Mouse (Mus musculus): ENCODE results near the gene Pih1h3b. TPM values are rescaled to one million over a fixed set of nuclear protein-coding genes. Genes with fewer than 3 reads are reported as not detected.
A peak's percentile ranks its signal among the peaks of the same experiment; 100 is the strongest.

The Pih1h3b gene
- polyA plus RNA-seq (2015; fragmentation: Nextera tagmentation; extraction: Ambion mirVana): not detected in 2 replicates

- ATAC-seq (replicated peaks; ENCODE audit: low FRiP score, low read depth): peak; percentile 92
Measured at GRCm38 (mm10) chrX:140062135-140062975, at the start of gene Pih1h3b, which contains the start of gene Nup62cl. Gene Pih1h3b (plus strand): TSS chrX:140062879. Gene Nup62cl (minus strand): TSS chrX:140062712.

DNA sequence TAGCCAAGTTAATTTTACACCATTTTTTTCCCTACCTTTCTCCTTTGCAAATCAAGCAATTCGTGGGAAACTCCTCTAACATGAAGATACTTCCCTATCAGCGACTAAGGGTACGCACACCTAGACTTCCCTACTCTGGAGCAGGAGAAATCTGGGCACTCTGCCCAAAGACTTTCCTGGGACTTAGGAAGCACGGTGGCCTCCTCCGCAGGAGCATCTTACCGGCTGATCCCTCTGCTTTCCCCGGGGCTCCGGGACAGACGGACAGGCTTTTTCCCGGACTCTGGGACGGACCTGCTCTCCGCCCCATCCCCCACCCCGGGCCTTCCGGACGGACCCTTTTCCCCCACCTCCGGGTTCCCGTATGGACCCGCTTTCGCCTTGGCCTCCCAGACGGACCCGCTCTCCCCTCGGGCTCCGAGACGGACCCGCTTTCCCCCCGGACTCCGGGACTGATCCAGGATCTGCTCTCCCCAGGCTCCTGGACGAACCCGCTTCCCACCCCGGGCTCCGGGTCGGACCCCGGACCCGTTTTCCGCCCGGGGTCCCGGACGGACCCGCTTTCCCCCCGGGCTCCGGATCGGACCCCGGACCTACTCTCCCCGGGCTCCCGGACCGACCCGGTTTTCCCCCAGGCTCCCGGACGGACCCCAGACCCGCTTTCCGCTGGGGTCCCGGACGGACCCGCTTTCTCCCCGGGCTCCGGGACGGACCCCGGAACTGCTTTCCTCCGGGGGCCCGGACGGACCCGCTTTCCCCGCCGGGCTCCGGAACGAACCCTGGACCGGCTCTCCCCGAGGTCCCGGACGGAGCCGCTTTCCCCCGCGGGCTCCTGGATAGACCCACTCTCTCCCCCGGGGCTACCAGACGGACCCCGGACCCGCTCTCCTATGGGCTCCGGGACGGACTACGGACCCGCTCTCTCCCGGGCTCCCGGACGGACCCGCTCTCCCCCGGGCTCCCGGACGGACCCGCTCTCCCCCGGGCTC, 1.5 kb upstream of the Pih1h3b start:
- Histone ChIP-seq H3K36me3 (ENCODE audit: insufficient read depth, low read length) (no peaks in the 10 kb centered on the region), H3K27ac (no peak overlapping the region), H3K4me3 (replicated peaks; ENCODE audit: low read depth, low read length) (peak overlapping the region; percentile 33), H3K4me1 (replicated peaks; ENCODE audit: insufficient read depth, low read length) (no peaks in the 10 kb centered on the region), H3K27me3 (ENCODE audit: insufficient read depth, low read length) (peaks cover 3% of the 10 kb centered on the region), H3K4me2 (ENCODE audit: low read length) (peak overlapping the region; percentile 51), H3K9me3 (replicated peaks; ENCODE audit: low read length) (peaks cover 4% of the 10 kb centered on the region), H3K9ac (ENCODE audit: low read depth, low read length) (no peak overlapping the region)
- no peak for DNase-seq (ENCODE audit: low spot score)
- 33% methylated on average over 77 of the region's 90 CpGs for WGBS
- no peak for TF ChIP-seq CTCF (IDR thresholded peaks at IDR 0.05; ENCODE audit: low read depth)
- peak; percentile 36 for ATAC-seq (replicated peaks; ENCODE audit: low FRiP score, low read depth)

More at GRCm38 (mm10) chrX:140062135-140062975, at the start of gene Pih1h3b, which contains the start of gene Nup62cl:
- Histone ChIP-seq H3K4me2 (ENCODE audit: low read length) (peak within 1 kb of the TSS; percentile 51), H3K27me3 (ENCODE audit: insufficient read depth, low read length) (peaks cover 5% of the 10 kb centered on the region), H3K4me3 (replicated peaks; ENCODE audit: low read depth, low read length) (peak within 1 kb of the TSS; percentile 33), H3K4me1 (replicated peaks; ENCODE audit: insufficient read depth, low read length) (no peaks in the 10 kb centered on the region), H3K27ac (no peak within 1 kb of the TSS), H3K9me3 (replicated peaks; ENCODE audit: low read length) (peaks cover 4% of the 10 kb centered on the region), H3K36me3 (ENCODE audit: insufficient read depth, low read length) (no peaks in the 10 kb centered on the region), H3K9ac (ENCODE audit: low read depth, low read length) (no peak within 1 kb of the TSS)
- DNase-seq (ENCODE audit: low spot score): peak; percentile 51
- TF ChIP-seq CTCF (IDR thresholded peaks at IDR 0.05; ENCODE audit: low read depth): no peak
- 36% methylated on average over 64 of the region's 64 CpGs for WGBS

GRCm38 (mm10) chrX:140082535-140082934, 19.9 kb downstream of the Pih1h3b start:
- 91% methylated on average over 2 of the region's 2 CpGs for WGBS
- H3K9me3 ChIP-seq (replicated peaks; ENCODE audit: low read length): no peaks in the 10 kb centered on the region
- H3K4me3 ChIP-seq (replicated peaks; ENCODE audit: low read depth, low read length): no peak overlapping the region
- ATAC-seq (replicated peaks; ENCODE audit: low FRiP score, low read depth) (no peak), DNase-seq (ENCODE audit: low spot score) (no peak)
- TF ChIP-seq CTCF (IDR thresholded peaks at IDR 0.05; ENCODE audit: low read depth): no peak
- H3K27ac ChIP-seq: no peak overlapping the region
- H3K9ac ChIP-seq (ENCODE audit: low read depth, low read length): no peak overlapping the region
- H3K4me2 ChIP-seq (ENCODE audit: low read length): no peak overlapping the region
- no peaks in the 10 kb centered on the region for H3K36me3 ChIP-seq (ENCODE audit: insufficient read depth, low read length)
- no peaks in the 10 kb centered on the region for H3K4me1 ChIP-seq (replicated peaks; ENCODE audit: insufficient read depth, low read length)
- no peaks in the 10 kb centered on the region for H3K27me3 ChIP-seq (ENCODE audit: insufficient read depth, low read length)

DNA sequence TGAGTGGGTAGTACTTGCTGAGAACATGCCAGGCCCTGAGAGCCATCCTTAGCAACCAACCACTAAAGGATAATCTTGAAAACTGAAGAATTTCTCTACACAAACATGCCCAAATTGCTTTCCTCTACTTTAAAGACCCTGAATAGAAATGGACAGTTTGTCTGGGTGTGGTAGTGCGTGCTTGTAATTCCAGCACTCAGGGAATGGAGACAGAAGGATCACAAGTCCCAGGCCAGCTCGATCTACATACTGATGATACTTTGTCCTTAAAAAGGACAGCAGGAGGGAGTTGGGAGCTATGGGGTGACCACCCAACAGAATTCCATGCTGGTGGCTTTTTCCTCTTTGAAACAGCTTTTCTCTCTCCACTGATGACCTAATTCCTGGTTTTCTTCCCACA, 31.4 kb downstream of the Pih1h3b start:
- no peak for TF ChIP-seq CTCF (IDR thresholded peaks at IDR 0.05; ENCODE audit: low read depth)
- Histone ChIP-seq H3K9me3 (replicated peaks; ENCODE audit: low read length) (no peaks in the 10 kb centered on the region), H3K36me3 (ENCODE audit: insufficient read depth, low read length) (no peaks in the 10 kb centered on the region), H3K4me2 (ENCODE audit: low read length) (no peak overlapping the region), H3K4me1 (replicated peaks; ENCODE audit: insufficient read depth, low read length) (no peaks in the 10 kb centered on the region), H3K27me3 (ENCODE audit: insufficient read depth, low read length) (no peaks in the 10 kb centered on the region), H3K4me3 (replicated peaks; ENCODE audit: low read depth, low read length) (no peak overlapping the region), H3K27ac (no peak overlapping the region), H3K9ac (ENCODE audit: low read depth, low read length) (no peak overlapping the region)
- ATAC-seq (replicated peaks; ENCODE audit: low FRiP score, low read depth): no peak
- DNase-seq (ENCODE audit: low spot score): no peak
- WGBS: 85% methylated on average over 2 of the region's 2 CpGs

Other genes with a start within 250 kb of the Pih1h3b start
- 6.9 and 7.0 TPM in 2 replicates for gene Morc4, start 191.2 kb upstream of the Pih1h3b start, polyA plus RNA-seq (2015; fragmentation: Nextera tagmentation; extraction: Ambion mirVana)
- gene Rbm41, start 64.3 kb upstream of the Pih1h3b start, polyA plus RNA-seq (2015; fragmentation: Nextera tagmentation; extraction: Ambion mirVana): 2.2 and 3.0 TPM in 2 replicates
- 0.91 and 1.4 TPM in 2 replicates for gene Nup62cl, start 167 bp upstream of the Pih1h3b start, polyA plus RNA-seq (2015; fragmentation: Nextera tagmentation; extraction: Ambion mirVana)